Mouse (Mus musculus): ENCODE data around the gene F8a. TPM values are rescaled to one million over a fixed set of nuclear protein-coding genes. Genes with fewer than 3 reads are reported as not detected.
"Not testable (repeated sequence)": the region's sequence is repeated elsewhere in the genome, so short reads cannot be mapped to it uniquely, and the experiment has no call there.

F8a gene
- polyA plus RNA-seq (2012; ENCODE audit: insufficient read depth, low replicate concordance): 18.9 and 42.4 TPM in 2 replicates

GRCm38 (mm10) chrX:73227914-73228605, at the start of gene F8a:
Gene F8a (plus strand): TSS chrX:73228291.
- H3K27me3 ChIP-seq (replicated peaks): peaks cover 15% of the 10 kb centered on the region
- no peak for TF ChIP-seq GATA1 (IDR thresholded peaks at IDR 0.05; ENCODE audit: borderline replicate concordance, low read length)
- no peak for TF ChIP-seq FLI1 (IDR thresholded peaks at IDR 0.05; ENCODE audit: low read length)
- H3K9me3 ChIP-seq: no peaks in the 10 kb centered on the region
- H3K4me1 ChIP-seq: peaks cover 5% of the 10 kb centered on the region
- H3K36me3 ChIP-seq (replicated peaks; ENCODE audit: low read length): no peaks in the 10 kb centered on the region
- H3K4me3 ChIP-seq (replicated peaks): peak within 1 kb of the TSS; percentile 95

GRCm38 (mm10) chrX:73191934-73192333, 36.2 kb upstream of the F8a start, which contains the start of gene Xlr3b:
Gene Xlr3b (plus strand): TSS chrX:73192207.
- H3K36me3 ChIP-seq (replicated peaks; ENCODE audit: low read length); H3K27me3 ChIP-seq (replicated peaks); H3K4me3 ChIP-seq (replicated peaks); H3K4me1 ChIP-seq; H3K9me3 ChIP-seq: not testable (repeated sequence)

DNA sequence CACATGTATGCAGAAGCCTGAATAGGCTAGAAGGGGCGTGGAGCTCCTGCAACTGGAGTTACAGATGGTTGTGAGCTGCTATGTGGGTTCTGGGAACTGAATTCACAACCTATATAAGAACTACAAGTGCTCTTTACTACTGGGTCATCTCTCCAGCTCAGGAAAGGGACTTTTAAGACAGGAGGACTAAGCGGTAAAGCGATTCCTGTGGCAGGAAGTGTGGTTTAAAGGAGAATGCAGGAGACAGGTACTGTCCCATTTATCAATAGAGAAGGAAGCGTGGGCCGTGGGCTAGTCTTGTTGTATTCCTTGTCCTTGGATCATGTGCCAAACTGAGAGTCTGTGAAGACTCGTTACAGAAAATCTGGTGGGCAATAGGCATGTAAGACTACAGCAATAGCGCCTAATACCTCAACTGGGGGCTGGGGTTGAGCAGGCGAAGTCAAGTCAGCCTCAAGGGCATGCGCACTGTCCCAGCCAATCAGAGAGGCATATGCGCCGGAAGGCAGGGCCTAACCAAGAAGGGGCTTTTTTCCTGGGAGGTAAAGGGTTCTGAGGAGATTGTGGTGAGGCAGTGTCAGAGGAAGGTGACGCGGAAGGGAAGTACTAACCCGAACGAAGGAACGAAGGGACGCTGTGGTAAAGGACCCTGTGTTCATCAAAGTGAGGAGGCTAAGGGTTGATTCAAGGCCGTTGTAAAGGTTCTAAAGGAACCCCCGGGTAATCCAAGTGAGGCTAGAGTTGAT, 14.1 kb upstream of the F8a start, which contains the start of gene Xlr4b:
Gene Xlr4b (plus strand): TSS at position 515 of the 746 bp plus-strand sequence.
- H3K4me3 ChIP-seq (replicated peaks); H3K36me3 ChIP-seq (replicated peaks; ENCODE audit: low read length); H3K4me1 ChIP-seq; H3K27me3 ChIP-seq (replicated peaks); H3K9me3 ChIP-seq: not testable (repeated sequence)

DNA sequence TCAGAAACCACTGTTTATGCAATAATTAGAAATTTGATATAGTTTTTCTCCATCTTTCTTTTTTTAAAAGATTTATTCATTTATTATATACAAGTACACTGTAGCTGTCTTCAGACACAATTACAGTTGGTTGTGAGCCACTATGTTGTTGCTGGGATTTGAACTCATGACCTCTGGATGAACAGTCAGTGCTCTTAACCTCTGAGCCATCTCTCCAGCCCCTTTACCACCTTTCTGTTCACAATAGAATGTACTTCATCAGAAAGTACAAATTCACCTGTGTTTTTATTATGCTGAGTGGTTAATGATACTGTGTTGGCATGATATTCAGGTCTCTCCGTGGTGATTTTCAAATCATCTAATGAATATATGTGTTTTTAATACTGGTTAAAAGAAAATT, 2.7 kb upstream of the F8a start:
- peaks cover 14% of the 10 kb centered on the region for H3K27me3 ChIP-seq (replicated peaks)
- TF ChIP-seq FLI1 (IDR thresholded peaks at IDR 0.05; ENCODE audit: low read length) (no peak), GATA1 (IDR thresholded peaks at IDR 0.05; ENCODE audit: borderline replicate concordance, low read length) (no peak)
- H3K4me1 ChIP-seq: peaks cover 5% of the 10 kb centered on the region
- no peaks in the 10 kb centered on the region for H3K36me3 ChIP-seq (replicated peaks; ENCODE audit: low read length)
- no peak overlapping the region for H3K4me3 ChIP-seq (replicated peaks)
- no peaks in the 10 kb centered on the region for H3K9me3 ChIP-seq

DNA sequence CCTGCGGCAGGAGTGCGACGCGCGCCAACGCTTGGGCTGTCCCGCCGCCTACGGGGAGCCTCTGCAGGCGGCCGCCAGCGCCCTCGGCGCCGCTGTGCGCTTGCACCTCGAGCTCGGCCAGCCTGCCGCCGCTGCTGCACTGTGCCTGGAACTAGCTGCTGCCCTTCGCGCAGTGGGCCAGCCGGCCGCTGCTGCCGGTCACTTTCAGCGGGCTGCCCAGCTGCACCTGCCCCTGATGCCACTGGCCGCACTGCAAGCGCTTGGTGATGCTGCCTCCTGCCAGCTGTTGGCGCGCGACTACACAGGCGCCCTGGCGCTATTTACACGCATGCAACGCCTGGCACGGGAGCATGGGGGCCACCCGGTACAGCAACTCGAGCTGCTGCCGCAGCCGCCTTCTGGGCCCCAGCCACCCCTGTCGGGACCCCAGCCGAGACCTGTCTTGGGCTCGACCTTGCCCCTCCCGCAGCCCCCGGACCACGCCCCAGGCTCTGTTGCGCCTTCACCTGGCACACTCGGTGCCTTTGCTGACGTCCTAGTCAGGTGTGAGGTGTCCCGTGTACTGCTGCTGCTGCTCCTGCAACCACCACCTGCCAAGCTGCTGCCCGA, 619 bp downstream of the F8a start:
- Histone ChIP-seq H3K4me3 (replicated peaks) (peak overlapping the region; percentile 95), H3K27me3 (replicated peaks) (peaks cover 15% of the 10 kb centered on the region)
- TF ChIP-seq FLI1 (IDR thresholded peaks at IDR 0.05; ENCODE audit: low read length) (no peak), GATA1 (IDR thresholded peaks at IDR 0.05; ENCODE audit: borderline replicate concordance, low read length) (no peak)

DNA sequence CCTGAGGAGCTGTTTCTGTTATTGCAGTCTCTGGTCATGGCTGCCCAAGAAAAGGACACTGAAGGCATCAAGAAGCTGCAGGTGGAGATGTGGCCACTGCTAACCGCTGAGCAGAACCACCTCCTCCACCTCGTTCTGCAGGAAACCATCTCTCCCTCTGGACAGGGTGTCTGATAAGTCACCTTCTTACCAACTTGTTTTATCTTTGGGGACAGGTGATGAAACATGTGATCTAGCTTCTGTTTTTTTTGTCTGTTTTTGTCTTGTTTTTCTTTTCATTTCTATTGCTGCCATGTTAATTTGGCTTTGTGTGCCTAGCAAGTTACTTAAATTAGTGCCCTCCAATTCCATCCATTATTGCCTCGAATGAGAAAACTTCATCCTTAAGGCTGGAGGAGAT, 1.2 kb downstream of the F8a start:
- Histone ChIP-seq H3K4me1 (peaks cover 5% of the 10 kb centered on the region), H3K4me3 (replicated peaks) (peak overlapping the region; percentile 95), H3K9me3 (no peaks in the 10 kb centered on the region), H3K36me3 (replicated peaks; ENCODE audit: low read length) (no peaks in the 10 kb centered on the region), H3K27me3 (replicated peaks) (peaks cover 15% of the 10 kb centered on the region)
- TF ChIP-seq GATA1 (IDR thresholded peaks at IDR 0.05; ENCODE audit: borderline replicate concordance, low read length) (no peak), FLI1 (IDR thresholded peaks at IDR 0.05; ENCODE audit: low read length) (no peak)

More for the DNA sequence above, 619 bp downstream of the F8a start:
- Histone ChIP-seq H3K9me3 (no peaks in the 10 kb centered on the region), H3K4me1 (peaks cover 5% of the 10 kb centered on the region), H3K36me3 (replicated peaks; ENCODE audit: low read length) (no peaks in the 10 kb centered on the region)

GRCm38 (mm10) chrX:73242821-73243325, 14.8 kb downstream of the F8a start, which contains the start of gene Xlr4c:
Gene Xlr4c (minus strand): TSS chrX:73243130.
- H3K27me3 ChIP-seq (replicated peaks); H3K9me3 ChIP-seq; H3K4me1 ChIP-seq; H3K36me3 ChIP-seq (replicated peaks; ENCODE audit: low read length); H3K4me3 ChIP-seq (replicated peaks): not testable (repeated sequence)

DNA sequence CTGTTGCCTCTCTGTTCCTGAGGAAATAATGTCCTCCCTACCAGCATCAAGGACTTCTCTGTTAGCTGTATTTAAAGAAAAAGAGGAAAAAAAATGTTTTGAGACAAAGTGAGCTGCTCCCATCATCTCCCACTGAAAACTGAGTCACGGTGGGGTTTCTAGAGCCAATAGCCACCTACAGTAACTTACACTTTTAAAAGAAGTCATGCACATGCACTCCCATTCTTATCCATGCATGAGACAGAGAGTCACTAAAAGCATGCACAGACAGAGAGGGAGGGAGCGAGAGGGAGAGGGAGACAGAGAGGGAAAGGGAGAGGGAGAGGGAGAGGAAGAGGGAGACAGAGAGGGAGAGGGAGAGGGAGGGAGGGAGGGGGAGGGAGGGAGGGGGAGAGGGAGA, 34.3 kb downstream of the F8a start:
- not testable (repeated sequence) for H3K4me1 ChIP-seq; H3K27me3 ChIP-seq (replicated peaks); H3K36me3 ChIP-seq (replicated peaks; ENCODE audit: low read length); H3K4me3 ChIP-seq (replicated peaks); H3K9me3 ChIP-seq

DNA sequence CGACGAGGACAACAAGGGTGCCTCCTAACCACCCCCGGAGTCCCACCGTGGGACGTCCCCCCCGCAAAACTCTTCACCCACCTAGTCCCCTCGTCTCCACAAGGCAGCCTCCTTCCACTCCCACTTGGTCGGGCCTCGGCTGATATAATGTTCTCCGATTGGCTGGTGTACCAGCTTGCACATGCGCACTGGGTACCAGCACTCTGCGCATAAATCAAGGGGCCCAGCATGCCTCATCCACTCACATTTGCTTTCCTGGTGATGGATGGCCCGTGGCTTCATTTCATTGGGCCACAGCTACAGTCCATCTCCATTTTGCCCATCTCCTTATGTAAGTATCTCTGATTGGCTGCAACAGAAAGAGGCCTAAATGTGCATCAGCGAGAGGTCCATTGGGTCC, 37.2 kb downstream of the F8a start, which contains the start of gene Xlr3c:
Gene Xlr3c (minus strand): TSS at position 121 of the 400 bp plus-strand sequence.
- H3K36me3 ChIP-seq (replicated peaks; ENCODE audit: low read length); H3K4me3 ChIP-seq (replicated peaks); H3K27me3 ChIP-seq (replicated peaks): not testable (repeated sequence)

More for the DNA sequence above, 37.2 kb downstream of the F8a start, which contains the start of gene Xlr3c:
- not testable (repeated sequence) for H3K9me3 ChIP-seq, H3K4me1 ChIP-seq

Other genes starting within 250 kb of the F8a start
- gene Zfp185, start 241.0 kb upstream of the F8a start, polyA plus RNA-seq (2012; ENCODE audit: insufficient read depth, low replicate concordance): not detected in 2 replicates
- gene Pnma5, start 191.2 kb upstream of the F8a start, polyA plus RNA-seq (2012; ENCODE audit: insufficient read depth, low replicate concordance): not detected in 2 replicates
- not detected in 2 replicates for gene Pnma3, start 163.5 kb upstream of the F8a start, polyA plus RNA-seq (2012; ENCODE audit: insufficient read depth, low replicate concordance)
- gene Xlr4a, start 145.8 kb upstream of the F8a start, polyA plus RNA-seq (2012; ENCODE audit: insufficient read depth, low replicate concordance): not detected in 2 replicates
- not detected in 2 replicates for gene Xlr3a, start 131.2 kb upstream of the F8a start, polyA plus RNA-seq (2012; ENCODE audit: insufficient read depth, low replicate concordance)
- gene Gm14685, start 111.2 kb upstream of the F8a start, polyA plus RNA-seq (2012; ENCODE audit: insufficient read depth, low replicate concordance): 0.03 TPM in 1 of 2 replicates, not detected in the other
- gene Xlr5b, start 79.5 kb upstream of the F8a start, polyA plus RNA-seq (2012; ENCODE audit: insufficient read depth, low replicate concordance): not detected in 2 replicates
- gene DXBay18, start 78.8 kb upstream of the F8a start, polyA plus RNA-seq (2012; ENCODE audit: insufficient read depth, low replicate concordance): not detected in 2 replicates
- not detected in 2 replicates for gene Spin2d, start 51.3 kb upstream of the F8a start, polyA plus RNA-seq (2012; ENCODE audit: insufficient read depth, low replicate concordance)
- 0.17 TPM in 1 of 2 replicates, not detected in the other for gene Xlr3b, start 36.1 kb upstream of the F8a start, polyA plus RNA-seq (2012; ENCODE audit: insufficient read depth, low replicate concordance)
- gene Xlr4b, start 14.0 kb upstream of the F8a start, polyA plus RNA-seq (2012; ENCODE audit: insufficient read depth, low replicate concordance): 0.91 TPM in 1 of 2 replicates, not detected in the other
- gene Xlr4c, start 14.8 kb downstream of the F8a start, polyA plus RNA-seq (2012; ENCODE audit: insufficient read depth, low replicate concordance): 2.7 TPM in 1 of 2 replicates, not detected in the other
- not detected in 2 replicates for gene Xlr3c, start 37.1 kb downstream of the F8a start, polyA plus RNA-seq (2012; ENCODE audit: insufficient read depth, low replicate concordance)
- gene Xlr5a, start 64.7 kb downstream of the F8a start, polyA plus RNA-seq (2012; ENCODE audit: insufficient read depth, low replicate concordance): not detected in 2 replicates
- not detected in 2 replicates for gene Xlr5c, start 64.7 kb downstream of the F8a start, polyA plus RNA-seq (2012; ENCODE audit: insufficient read depth, low replicate concordance)
- not detected in 2 replicates for gene Gm45015, start 108.5 kb downstream of the F8a start, polyA plus RNA-seq (2012; ENCODE audit: insufficient read depth, low replicate concordance)
- 0.34 and 0.38 TPM in 2 replicates for gene Zfp275, start 114.3 kb downstream of the F8a start, polyA plus RNA-seq (2012; ENCODE audit: insufficient read depth, low replicate concordance)
- not detected in 2 replicates for gene Gm18336, start 170.4 kb downstream of the F8a start, polyA plus RNA-seq (2012; ENCODE audit: insufficient read depth, low replicate concordance)
- not detected in 2 replicates for gene Zfp92, start 182.8 kb downstream of the F8a start, polyA plus RNA-seq (2012; ENCODE audit: insufficient read depth, low replicate concordance)
- gene Trex2, start 207.1 kb downstream of the F8a start, polyA plus RNA-seq (2012; ENCODE audit: insufficient read depth, low replicate concordance): not detected in 2 replicates
- 4.9 TPM in 1 of 2 replicates, not detected in the other for gene Haus7, start 230.8 kb downstream of the F8a start, polyA plus RNA-seq (2012; ENCODE audit: insufficient read depth, low replicate concordance)

All from megakaryocyte, embryonic 14.5 days (primary cell).